In genomic region chr14:93585432-93586024, GRCm38 (mm10) we compare ENCODE assay signal across 24 mouse cellular contexts.
A peak's percentile ranks its signal among the peaks of the same experiment; 100 is the strongest.
DNase-seq lines count a peak whose midpoint lies in the region; ATAC-seq lines count a peak whose summit lies in the region.
"Had no signal": no experiment of that assay in that cellular context is flagged by ENCODE, and none has a peak within 500 bp of the region (broad histone marks: within the 10 kb centered on the region; RNA-seq: fewer than 3 reads in every experiment).

No protein-coding gene starts in this region.

- H3K27ac ChIP-seq in hindbrain, embryonic 14.5 days: peak overlapping the region; percentile 16; the same call in 1 of the 2 replicates
- no peak overlapping the region for H3K27ac ChIP-seq in hindbrain, embryonic 10.5 days
- H3K27ac ChIP-seq in forebrain, embryonic 13.5 days: no peak overlapping the region
- H3K27ac ChIP-seq in midbrain, embryonic 14.5 days (replicated peaks; ENCODE audit: low read depth, low read length): no peak overlapping the region
- no peak overlapping the region for H3K27ac ChIP-seq in embryonic facial prominence, embryonic 10.5 days (replicated peaks)
- H3K27ac ChIP-seq: left cerebral cortex, adult 2 months; liver, embryonic 13.5 days had no signal

- H3K4me1 ChIP-seq in hindbrain, embryonic 14.5 days (replicated peaks; ENCODE audit: control insufficient read depth, insufficient read depth, low read length): no peaks in the 10 kb centered on the region
- no peaks in the 10 kb centered on the region for H3K4me1 ChIP-seq in hindbrain, embryonic 10.5 days (replicated peaks)
- peaks cover 7% of the 10 kb centered on the region; the same call in 1 of the 2 replicates for H3K4me1 ChIP-seq in forebrain, embryonic 13.5 days
- 0 out of 2 replicates have a peak, but pooled peaks cover 3% of the 10 kb centered on the region for H3K4me1 ChIP-seq in midbrain, embryonic 14.5 days (ENCODE audit: control insufficient read depth, insufficient read depth, low read length)
- no peaks in the 10 kb centered on the region for H3K4me1 ChIP-seq in embryonic facial prominence, embryonic 10.5 days
- H3K4me1 ChIP-seq: liver, embryonic 13.5 days had no signal

- no peak overlapping the region for H3K4me2 ChIP-seq in hindbrain, embryonic 14.5 days (replicated peaks)
- H3K4me2 ChIP-seq in forebrain, embryonic 13.5 days: no peak overlapping the region
- no peak overlapping the region for H3K4me2 ChIP-seq in midbrain, embryonic 14.5 days (ENCODE audit: low read length)
- H3K4me2 ChIP-seq: heart, embryonic 11.5 days; liver, embryonic 13.5 days had no signal

- H3K4me3 ChIP-seq in hindbrain, embryonic 14.5 days (replicated peaks; ENCODE audit: low read length): no peak overlapping the region
- no peak overlapping the region for H3K4me3 ChIP-seq in hindbrain, embryonic 10.5 days
- H3K4me3 ChIP-seq in forebrain, embryonic 13.5 days: no peak overlapping the region
- H3K4me3 ChIP-seq in midbrain, embryonic 14.5 days (replicated peaks; ENCODE audit: low read depth, low read length): no peak overlapping the region
- no peak overlapping the region for H3K4me3 ChIP-seq in embryonic facial prominence, embryonic 10.5 days
- H3K4me3 ChIP-seq: left cerebral cortex, adult 2 months; liver, embryonic 13.5 days had no signal

- H3K9me3 ChIP-seq in hindbrain, embryonic 14.5 days (ENCODE audit: control insufficient read depth, low read length): no peaks in the 10 kb centered on the region
- no peaks in the 10 kb centered on the region for H3K9me3 ChIP-seq in hindbrain, embryonic 10.5 days
- H3K9me3 ChIP-seq in forebrain, embryonic 13.5 days (replicated peaks): no peaks in the 10 kb centered on the region
- H3K9me3 ChIP-seq in midbrain, embryonic 14.5 days (ENCODE audit: control insufficient read depth, low read length): no peaks in the 10 kb centered on the region
- no peaks in the 10 kb centered on the region for H3K9me3 ChIP-seq in embryonic facial prominence, embryonic 10.5 days
- H3K9me3 ChIP-seq: liver, embryonic 13.5 days had no signal

- no peaks in the 10 kb centered on the region for H3K27me3 ChIP-seq in hindbrain, embryonic 14.5 days (ENCODE audit: control insufficient read depth, insufficient read depth, low read length)
- H3K27me3 ChIP-seq in hindbrain, embryonic 10.5 days (ENCODE audit: insufficient read depth, poor library complexity, severe bottlenecking): no peaks in the 10 kb centered on the region
- H3K27me3 ChIP-seq in forebrain, embryonic 13.5 days: no peaks in the 10 kb centered on the region
- no peaks in the 10 kb centered on the region for H3K27me3 ChIP-seq in midbrain, embryonic 14.5 days (ENCODE audit: control insufficient read depth, insufficient read depth, low read length)
- no peaks in the 10 kb centered on the region for H3K27me3 ChIP-seq in embryonic facial prominence, embryonic 10.5 days (replicated peaks; ENCODE audit: low read depth, poor library complexity, severe bottlenecking)
- H3K27me3 ChIP-seq: liver, embryonic 13.5 days had no signal

- intact Hi-C loops in heart, postnatal 36 days (cut with DNase I): no loop called here

- WGBS in hindbrain, embryonic 14.5 days: 54% methylated on average over 3 of the region's 3 CpGs
- WGBS in hindbrain, embryonic 10.5 days: 77% methylated on average over 3 of the region's 3 CpGs
- 23% methylated on average over 3 of the region's 3 CpGs for WGBS in forebrain, embryonic 13.5 days
- WGBS in midbrain, embryonic 14.5 days: 44% methylated on average over 3 of the region's 3 CpGs
- WGBS in embryonic facial prominence, embryonic 10.5 days: 66% methylated on average over 3 of the region's 3 CpGs

- H3K9ac ChIP-seq in hindbrain, embryonic 14.5 days: no peak overlapping the region
- no peak overlapping the region for H3K9ac ChIP-seq in forebrain, embryonic 13.5 days
- H3K9ac ChIP-seq in midbrain, embryonic 14.5 days (replicated peaks; ENCODE audit: low read length): no peak overlapping the region
- H3K9ac ChIP-seq: liver, embryonic 13.5 days had no signal

- H3K36me3 ChIP-seq in hindbrain, embryonic 14.5 days (replicated peaks; ENCODE audit: control insufficient read depth, insufficient read depth): no peaks in the 10 kb centered on the region
- H3K36me3 ChIP-seq in hindbrain, embryonic 10.5 days: no peaks in the 10 kb centered on the region
- H3K36me3 ChIP-seq in forebrain, embryonic 13.5 days (ENCODE audit: poor library complexity, severe bottlenecking): no peaks in the 10 kb centered on the region
- H3K36me3 ChIP-seq in midbrain, embryonic 14.5 days (ENCODE audit: control insufficient read depth, insufficient read depth, low read length): no peaks in the 10 kb centered on the region
- no peaks in the 10 kb centered on the region for H3K36me3 ChIP-seq in embryonic facial prominence, embryonic 10.5 days (replicated peaks)
- H3K36me3 ChIP-seq: liver, embryonic 13.5 days had no signal

- peak; percentile 32 for DNase-seq in hindbrain, embryonic 14.5 days (ENCODE audit: low spot score)
- no peak for DNase-seq in hindbrain, embryonic 10.5 days (ENCODE audit: low spot score)
- DNase-seq in ES-CJ7 (ENCODE audit: low read depth, low spot score): peak; percentile 1
- peak; percentile 56 for DNase-seq in midbrain, embryonic 14.5 days
- DNase-seq in embryonic facial prominence, embryonic 10.5 days (ENCODE audit: low spot score): no peak
- DNase-seq in gastrocnemius, postnatal 25 days: no peak
- no peak for DNase-seq in heart, postnatal 36 days
- DNase-seq: adrenal gland, adult 2 months; cerebellum, adult 2 months; cerebellum, postnatal 25 days; embryo, embryonic 11 days; gastrocnemius, postnatal 10 days; heart, adult 11 months; kidney, adult 18-20 months; layer of hippocampus, adult 9-11 months; liver, embryonic 13.5 days; lung, adult 2 months; right cerebral cortex, postnatal 25 days; spleen, adult 18-20 months; thymus, postnatal 14 days had no signal

- no peak; the same call in 1 of the 2 replicates for ATAC-seq in hindbrain, embryonic 14.5 days (ENCODE audit: low FRiP score)
- peak; percentile 77 for ATAC-seq in forebrain, embryonic 13.5 days
- peak; percentile 50; the same call in 1 of the 2 replicates for ATAC-seq in midbrain, embryonic 14.5 days (ENCODE audit: low FRiP score, low TSS enrichment)
- ATAC-seq: inflammation-experienced regulatory T-cells, adult 6 months had no signal

Comparison
In these comparisons a context has a peak if more than half of its experiments do, and no peak if none do; other contexts are left out.
1. DNase-seq: peak in hindbrain, embryonic 14.5 days (single experiment), ES-CJ7 (single experiment) and midbrain, embryonic 14.5 days (single experiment); none in hindbrain, embryonic 10.5 days (single experiment), embryonic facial prominence, embryonic 10.5 days (single experiment), gastrocnemius, postnatal 25 days (single experiment) and heart, postnatal 36 days (0 of 2).